Mouse (Mus musculus): ENCODE data around the gene Cryzl1. TPM values are rescaled to one million over a fixed set of nuclear protein-coding genes. Genes with fewer than 3 reads are reported as not detected.

Gene Cryzl1
- polyA plus RNA-seq, 1 experiment = 42.5 TPM

DNA sequence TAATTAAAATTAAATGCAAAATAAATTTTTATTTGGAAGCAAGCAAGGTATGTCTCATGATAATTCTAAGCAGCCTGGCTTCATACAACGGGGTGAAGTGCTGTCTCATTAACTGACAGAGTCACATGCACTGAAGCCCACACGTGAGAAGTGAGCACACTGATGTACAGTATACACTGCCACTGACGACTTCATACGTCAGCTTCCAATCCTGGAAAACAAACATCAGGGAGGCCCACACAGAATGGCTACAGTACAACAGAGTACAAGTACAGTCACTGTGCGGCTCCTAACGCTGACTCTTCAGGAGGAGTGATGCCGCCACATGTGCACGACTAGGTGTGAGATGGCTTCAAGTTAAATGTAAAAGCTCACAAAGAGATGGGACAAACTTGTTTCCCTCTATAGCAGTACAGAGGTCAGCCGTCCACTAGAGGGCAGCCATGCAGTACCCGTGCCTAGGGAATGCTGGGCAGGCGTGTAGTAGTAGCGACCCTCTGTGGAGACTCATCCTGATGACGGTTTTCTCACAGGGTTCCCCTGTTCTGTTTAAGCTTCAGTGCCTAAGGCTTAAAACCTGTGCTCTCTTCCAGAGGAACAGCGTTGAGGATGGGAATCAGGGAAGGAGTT is 34.2 kb downstream of the Cryzl1 start:
- no peak overlapping the region for H3K27ac ChIP-seq (ENCODE audit: control insufficient read depth, insufficient read depth, low read depth, low read length, poor library complexity)
- 29% methylated on average over 14 of the region's 14 CpGs for WGBS
- no peak overlapping the region for H3K4me3 ChIP-seq (replicated peaks; ENCODE audit: control insufficient read depth, low read depth, low read length)
- no peak for TF ChIP-seq POLR2A (IDR thresholded peaks at IDR 0.05; ENCODE audit: borderline replicate concordance, control insufficient read depth, low read depth, low read length)
- TF ChIP-seq CTCF (IDR thresholded peaks at IDR 0.05; ENCODE audit: control insufficient read depth, insufficient read depth, low read length) = peak; percentile 96
- no peaks in the 10 kb centered on the region; the same call in 1 of the 2 replicates for H3K4me1 ChIP-seq (ENCODE audit: control insufficient read depth, insufficient read depth, low read length)

GRCm38 (mm10) chr16:91689791-91690190 is 39.0 kb downstream of the Cryzl1 start:
- WGBS = 30% methylated on average over 7 of the region's 7 CpGs
- Histone ChIP-seq H3K4me3 (replicated peaks; ENCODE audit: control insufficient read depth, low read depth, low read length) (peak overlapping the region; percentile 13), H3K4me1 (ENCODE audit: control insufficient read depth, insufficient read depth, low read length) (peaks cover 3% of the 10 kb centered on the region; the same call in 1 of the 2 replicates), H3K27ac (ENCODE audit: control insufficient read depth, insufficient read depth, low read depth, low read length, poor library complexity) (no peak overlapping the region)
- TF ChIP-seq POLR2A (IDR thresholded peaks at IDR 0.05; ENCODE audit: borderline replicate concordance, control insufficient read depth, low read depth, low read length) = no peak
- TF ChIP-seq CTCF (IDR thresholded peaks at IDR 0.05; ENCODE audit: control insufficient read depth, insufficient read depth, low read length) = no peak

DNA sequence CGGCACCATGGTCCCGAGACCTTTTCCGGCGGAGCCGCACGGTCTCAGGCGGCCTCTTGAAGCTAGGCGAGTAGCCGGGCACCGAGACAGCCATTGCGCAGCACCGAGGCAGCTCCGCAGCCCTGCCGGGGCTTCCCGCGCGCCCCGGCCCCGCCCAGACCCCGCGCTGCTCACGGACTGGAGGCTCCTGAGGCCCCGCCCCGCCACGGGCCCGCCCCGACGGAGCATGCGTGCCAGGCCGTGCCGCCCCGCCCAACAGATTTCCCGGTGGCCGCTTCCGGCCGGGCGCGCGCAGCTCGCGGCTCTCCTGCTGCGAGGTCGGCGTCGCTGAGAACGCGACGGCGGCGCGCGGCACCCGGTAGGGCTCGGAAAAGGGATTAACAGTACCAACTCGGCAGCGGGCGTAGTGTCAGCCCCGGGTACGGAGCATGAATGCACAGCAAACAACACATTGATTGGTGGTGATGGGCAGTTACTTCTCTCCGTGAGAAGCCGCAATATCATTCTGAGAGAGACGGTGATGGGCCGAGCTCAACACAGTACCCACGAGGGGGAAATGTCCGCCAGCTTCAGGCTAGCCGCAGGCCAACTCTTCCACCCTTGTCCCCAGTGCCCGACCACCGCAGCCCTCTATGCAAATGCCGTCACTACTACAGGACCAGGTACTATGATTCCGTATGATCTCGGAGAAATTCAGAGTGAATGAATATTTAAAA is 40.0 kb downstream of the Cryzl1 start, which contains the start of gene Donson:
Gene Donson (minus strand): TSS at position 152 of the 716 bp plus-strand sequence.
- TF ChIP-seq CTCF (IDR thresholded peaks at IDR 0.05; ENCODE audit: control insufficient read depth, insufficient read depth, low read length) (no peak), POLR2A (IDR thresholded peaks at IDR 0.05; ENCODE audit: borderline replicate concordance, control insufficient read depth, low read depth, low read length) (peak; percentile 85; the same call in 1 of the 2 replicates)
- Histone ChIP-seq H3K4me1 (ENCODE audit: control insufficient read depth, insufficient read depth, low read length) (peaks cover 3% of the 10 kb centered on the region; the same call in 1 of the 2 replicates), H3K4me3 (replicated peaks; ENCODE audit: control insufficient read depth, low read depth, low read length) (peak within 1 kb of the TSS; percentile 95), H3K27ac (ENCODE audit: control insufficient read depth, insufficient read depth, low read depth, low read length, poor library complexity) (peak within 1 kb of the TSS; percentile 94)
- under 1% methylated on average over 71 of the region's 71 CpGs for WGBS

DNA sequence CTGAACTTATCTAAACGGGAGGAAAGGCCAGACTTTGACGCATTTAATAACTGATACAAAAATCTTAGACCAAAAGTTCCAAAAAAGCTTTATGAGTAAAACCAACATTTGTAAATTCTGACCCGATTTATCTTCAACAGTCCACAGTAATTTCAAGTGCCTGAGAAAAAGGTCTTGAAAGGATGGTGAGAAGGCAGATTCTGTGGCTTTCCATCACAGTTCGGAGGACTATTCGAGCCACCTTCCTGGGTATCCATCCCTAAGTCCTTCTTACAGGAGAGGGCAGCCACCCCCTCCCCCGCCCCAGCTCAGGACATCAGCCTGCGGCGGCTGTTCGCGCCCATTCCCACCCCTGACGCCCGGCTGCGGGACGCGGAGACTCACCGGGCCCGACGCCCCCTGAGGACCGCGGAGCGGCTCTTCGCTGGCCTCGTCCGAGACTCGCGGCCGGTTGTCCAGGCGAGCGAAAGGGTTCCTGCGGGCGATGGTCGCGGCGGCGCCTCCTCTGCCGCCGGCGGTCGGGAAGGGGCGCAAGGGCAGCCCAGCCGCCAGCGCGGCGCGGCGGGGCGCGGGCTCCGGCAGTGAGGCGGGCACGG is 40.7 kb downstream of the Cryzl1 start:
- TF ChIP-seq POLR2A (IDR thresholded peaks at IDR 0.05; ENCODE audit: borderline replicate concordance, control insufficient read depth, low read depth, low read length) = no peak
- no peak for TF ChIP-seq CTCF (IDR thresholded peaks at IDR 0.05; ENCODE audit: control insufficient read depth, insufficient read depth, low read length)
- Histone ChIP-seq H3K4me1 (ENCODE audit: control insufficient read depth, insufficient read depth, low read length) (peaks cover 3% of the 10 kb centered on the region; the same call in 1 of the 2 replicates), H3K4me3 (replicated peaks; ENCODE audit: control insufficient read depth, low read depth, low read length) (peak overlapping the region; percentile 71), H3K27ac (ENCODE audit: control insufficient read depth, insufficient read depth, low read depth, low read length, poor library complexity) (peak overlapping the region; percentile 85)
- 2% methylated on average over 51 of the region's 51 CpGs for WGBS

- WGBS = 88% methylated on average over 5 of the region's 5 CpGs
- TF ChIP-seq POLR2A (IDR thresholded peaks at IDR 0.05; ENCODE audit: borderline replicate concordance, control insufficient read depth, low read depth, low read length) (no peak), CTCF (IDR thresholded peaks at IDR 0.05; ENCODE audit: control insufficient read depth, insufficient read depth, low read length) (no peak)
- Histone ChIP-seq H3K4me3 (replicated peaks; ENCODE audit: control insufficient read depth, low read depth, low read length) (no peak overlapping the region), H3K4me1 (ENCODE audit: control insufficient read depth, insufficient read depth, low read length) (peaks cover 3% of the 10 kb centered on the region; the same call in 1 of the 2 replicates), H3K27ac (ENCODE audit: control insufficient read depth, insufficient read depth, low read depth, low read length, poor library complexity) (no peak overlapping the region)
Observed at GRCm38 (mm10) chr16:91686369-91686768, 42.4 kb downstream of the Cryzl1 start.

DNA sequence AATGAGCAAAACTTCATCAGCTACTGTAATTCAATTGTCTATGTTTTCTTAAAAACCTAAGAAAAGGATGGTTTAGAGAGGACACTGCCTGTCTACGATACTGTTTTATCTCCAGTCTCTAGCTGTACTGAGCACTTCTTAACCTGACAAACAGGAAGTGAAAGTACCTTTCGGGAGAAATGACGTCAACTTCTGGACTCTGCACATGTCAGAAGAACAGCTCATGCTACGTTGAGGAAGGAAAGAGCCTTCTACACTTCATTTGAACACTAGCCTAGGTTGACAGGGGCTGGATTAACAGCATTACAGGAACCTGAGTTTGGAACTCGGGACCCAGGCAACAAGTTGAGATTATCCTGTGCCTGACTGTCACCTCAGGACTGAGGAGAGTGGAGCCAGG is 43.2 kb downstream of the Cryzl1 start:
- Histone ChIP-seq H3K4me1 (ENCODE audit: control insufficient read depth, insufficient read depth, low read length) (peaks cover 3% of the 10 kb centered on the region; the same call in 1 of the 2 replicates), H3K27ac (ENCODE audit: control insufficient read depth, insufficient read depth, low read depth, low read length, poor library complexity) (no peak overlapping the region), H3K4me3 (replicated peaks; ENCODE audit: control insufficient read depth, low read depth, low read length) (no peak overlapping the region)
- TF ChIP-seq CTCF (IDR thresholded peaks at IDR 0.05; ENCODE audit: control insufficient read depth, insufficient read depth, low read length) = no peak
- TF ChIP-seq POLR2A (IDR thresholded peaks at IDR 0.05; ENCODE audit: borderline replicate concordance, control insufficient read depth, low read depth, low read length) = no peak
- WGBS = 26% methylated on average over 5 of the region's 5 CpGs

GRCm38 (mm10) chr16:91680656-91681055 is 48.1 kb downstream of the Cryzl1 start:
- WGBS = 80% methylated on average over 5 of the region's 5 CpGs
- Histone ChIP-seq H3K27ac (ENCODE audit: control insufficient read depth, insufficient read depth, low read depth, low read length, poor library complexity) (no peak overlapping the region), H3K4me1 (ENCODE audit: control insufficient read depth, insufficient read depth, low read length) (peaks cover under 1% of the 10 kb centered on the region; the same call in 1 of the 2 replicates), H3K4me3 (replicated peaks; ENCODE audit: control insufficient read depth, low read depth, low read length) (no peak overlapping the region)
- no peak for TF ChIP-seq CTCF (IDR thresholded peaks at IDR 0.05; ENCODE audit: control insufficient read depth, insufficient read depth, low read length)
- TF ChIP-seq POLR2A (IDR thresholded peaks at IDR 0.05; ENCODE audit: borderline replicate concordance, control insufficient read depth, low read depth, low read length) = no peak
